Mouse (Mus musculus) lung, postnatal 14 days (tissue): Measurements from ENCODE around the gene Pdk2.
A peak's percentile ranks its signal among the peaks of the same experiment; 100 is the strongest.

ENCODE experiments used
- DNase-seq: peaks from one replicate; pipeline ENCODE4 v3.0.0; 2021

The Pdk2 gene

GRCm38 (mm10) chr11:95001584-95002347 is 39.4 kb downstream of the Pdk2 start:
- DNase-seq, result no peak

- DNase-seq, result peak; percentile 79
Measured at GRCm38 (mm10) chr11:95001058-95001457, 40.1 kb downstream of the Pdk2 start.

- peak; percentile 71 for DNase-seq
Measured at GRCm38 (mm10) chr11:95000548-95000947, 40.6 kb downstream of the Pdk2 start.

GRCm38 (mm10) chr11:95000128-95000527 is 41.0 kb downstream of the Pdk2 start:
- DNase-seq, result no peak

- peak; percentile 42 for DNase-seq
Measured at GRCm38 (mm10) chr11:94998041-94998531, 43.1 kb downstream of the Pdk2 start.

GRCm38 (mm10) chr11:94997596-94997995 is 43.6 kb downstream of the Pdk2 start:
- peak; percentile 23 for DNase-seq

GRCm38 (mm10) chr11:94996984-94997383 is 44.2 kb downstream of the Pdk2 start:
- no peak for DNase-seq

- no peak for DNase-seq
Measured at GRCm38 (mm10) chr11:94996101-94996500, 45.1 kb downstream of the Pdk2 start.

GRCm38 (mm10) chr11:94994947-94995772 is 46.0 kb downstream of the Pdk2 start:
- no peak for DNase-seq

- DNase-seq, result no peak
Measured at GRCm38 (mm10) chr11:94994208-94994814, 46.8 kb downstream of the Pdk2 start.

- DNase-seq, result peak; percentile 57
Measured at GRCm38 (mm10) chr11:94992754-94993606, 48.2 kb downstream of the Pdk2 start.

GRCm38 (mm10) chr11:94992480-94992753 is 48.7 kb downstream of the Pdk2 start:
- no peak for DNase-seq

GRCm38 (mm10) chr11:94991641-94992479 is 49.3 kb downstream of the Pdk2 start:
- peak; percentile 63 for DNase-seq

- peak; percentile 95 for DNase-seq
Measured at GRCm38 (mm10) chr11:94990749-94991577, 50.2 kb downstream of the Pdk2 start, which contains the start of gene Ppp1r9b. Ppp1r9b (plus strand) TSS chr11:94991035.

GRCm38 (mm10) chr11:94990102-94990748 is 50.9 kb downstream of the Pdk2 start:
- no peak for DNase-seq

- peak; percentile 81 for DNase-seq
Measured at GRCm38 (mm10) chr11:94989562-94990017, 51.6 kb downstream of the Pdk2 start.

GRCm38 (mm10) chr11:94988780-94989561 is 52.2 kb downstream of the Pdk2 start:
- peak; percentile 50 for DNase-seq

- no peak for DNase-seq
Measured at GRCm38 (mm10) chr11:94987851-94988250, 53.3 kb downstream of the Pdk2 start.

GRCm38 (mm10) chr11:94987341-94987740 is 53.8 kb downstream of the Pdk2 start:
- DNase-seq, result no peak
